Mouse (Mus musculus) small intestine, adult 2 months (tissue): Measurements from ENCODE around the gene Kcnj3.

Source experiments
- CTCF ChIP-seq: fragments of 200-500 bp; IDR thresholded peaks from 2 replicates; pipeline ENCODE4 v1.5.1; 2012; ENCODE audit warnings: low read depth, mild to moderate bottlenecking, control low read depth, inconsistent platforms, low read length, moderate library complexity, mixed read lengths; ENCODE audit not compliant: insufficient replicate concordance, insufficient read length; ENCODE audit errors: extremely low read depth
- POLR2A ChIP-seq: fragments of 200-500 bp; IDR thresholded peaks from 2 replicates; pipeline ENCODE4 v1.6.1; 2012; ENCODE audit warnings: low read depth, mild to moderate bottlenecking, control low read depth, inconsistent platforms, low read length, moderate library complexity

DNA sequence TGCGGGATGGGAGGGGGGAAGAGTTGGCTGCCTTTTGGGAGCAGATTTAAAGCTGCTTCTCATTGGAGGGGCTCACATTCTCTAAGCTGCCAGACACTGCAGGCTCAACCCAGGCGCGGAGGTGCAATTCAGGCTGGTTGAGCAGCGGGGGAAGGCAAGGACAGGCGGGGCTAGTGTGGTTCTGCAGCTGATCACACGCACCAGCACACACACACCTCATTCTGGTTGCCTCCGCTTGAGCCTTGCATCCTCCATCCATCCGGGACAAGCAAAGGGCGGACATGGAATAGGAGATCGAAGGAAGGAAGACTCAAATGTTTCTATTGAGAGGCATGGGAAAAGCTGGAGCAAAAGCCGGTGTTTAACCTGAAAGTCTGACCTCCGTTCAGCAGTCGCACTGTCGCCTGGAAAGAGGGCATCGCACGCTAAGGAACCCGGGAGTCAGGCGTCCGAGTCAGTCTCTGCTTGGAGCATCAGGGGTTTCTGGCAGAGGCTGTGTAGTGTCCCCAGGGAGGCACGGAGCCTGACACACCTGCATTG is at the start of gene Kcnj3:
- no peak for TF ChIP-seq CTCF
- TF ChIP-seq POLR2A: no peak
